Mouse (Mus musculus) kidney, adult 2 months (tissue): ENCODE results near the gene Cyp2d11. TPM values are rescaled to one million over a fixed set of nuclear protein-coding genes. Genes with fewer than 3 reads are reported as not detected.
A peak's percentile ranks its signal among the peaks of the same experiment; 100 is the strongest.

Experiments
- DNase-seq: peaks from one replicate; pipeline ENCODE4 v3.0.0; 2021
- H3K27ac ChIP-seq: fragments of 200-500 bp; 2 replicates; pipeline ENCODE4 v1.5.1; 2012; ENCODE audit warnings: low read depth, low read length, control low read depth, inconsistent platforms; ENCODE audit not compliant: insufficient read depth
- H3K27me3 ChIP-seq: fragments of 200-500 bp; replicated peaks from 2 replicates; pipeline ENCODE4 v1.6.1; 2012; ENCODE audit warnings: mild to moderate bottlenecking, moderate library complexity, low read length, inconsistent platforms; ENCODE audit not compliant: control insufficient read depth, insufficient read depth
- H3K36me3 ChIP-seq: fragments of 200-500 bp; 2 replicates; pipeline ENCODE4 v1.6.1; 2012; ENCODE audit warnings: mild to moderate bottlenecking, moderate library complexity, low read length, inconsistent platforms; ENCODE audit not compliant: control insufficient read depth, insufficient read depth
- H3K4me1 ChIP-seq: fragments of 200-500 bp; 2 replicates; pipeline ENCODE4 v1.6.1; 2011; ENCODE audit warnings: low read length; ENCODE audit not compliant: control insufficient read depth, insufficient read depth
- H3K4me3 ChIP-seq: fragments of 200-500 bp; 2 replicates; pipeline ENCODE4 v1.5.1; 2011; ENCODE audit warnings: mild to moderate bottlenecking, low read depth, low read length, control low read depth; ENCODE audit not compliant: insufficient read depth
- CTCF ChIP-seq: fragments of 200-500 bp; conservative IDR thresholded peaks from 2 replicates; pipeline ENCODE4 v1.5.1; 2011; ENCODE audit warnings: low read depth, mild to moderate bottlenecking, control low read depth, low read length, moderate library complexity, mixed read lengths; ENCODE audit not compliant: insufficient read depth, insufficient read length
- POLR2A ChIP-seq: fragments of 200-500 bp; IDR thresholded peaks from one replicate; pipeline ENCODE4 v1.6.1; 2011; ENCODE audit warnings: low read depth, low read length, control low read depth
- WGBS: fragments of 180-500 bp; shearing (Covaris S2); methylation state at CpG from one replicate; pipeline ENCODE4 v1.1.7; 2018; 5-methylcytosine and 5-hydroxymethylcytosine counted together
- polyA plus RNA-seq: library from polyadenylated mRNA; depleted of rRNA; stranded (reverse); fragments of >200 nt; gene quantifications from 2 replicates; pipeline ENCODE4 v1.2.3, GENCODE M21; 2012

Gene Cyp2d11
- polyA plus RNA-seq, 1 experiment = not detected

DNA sequence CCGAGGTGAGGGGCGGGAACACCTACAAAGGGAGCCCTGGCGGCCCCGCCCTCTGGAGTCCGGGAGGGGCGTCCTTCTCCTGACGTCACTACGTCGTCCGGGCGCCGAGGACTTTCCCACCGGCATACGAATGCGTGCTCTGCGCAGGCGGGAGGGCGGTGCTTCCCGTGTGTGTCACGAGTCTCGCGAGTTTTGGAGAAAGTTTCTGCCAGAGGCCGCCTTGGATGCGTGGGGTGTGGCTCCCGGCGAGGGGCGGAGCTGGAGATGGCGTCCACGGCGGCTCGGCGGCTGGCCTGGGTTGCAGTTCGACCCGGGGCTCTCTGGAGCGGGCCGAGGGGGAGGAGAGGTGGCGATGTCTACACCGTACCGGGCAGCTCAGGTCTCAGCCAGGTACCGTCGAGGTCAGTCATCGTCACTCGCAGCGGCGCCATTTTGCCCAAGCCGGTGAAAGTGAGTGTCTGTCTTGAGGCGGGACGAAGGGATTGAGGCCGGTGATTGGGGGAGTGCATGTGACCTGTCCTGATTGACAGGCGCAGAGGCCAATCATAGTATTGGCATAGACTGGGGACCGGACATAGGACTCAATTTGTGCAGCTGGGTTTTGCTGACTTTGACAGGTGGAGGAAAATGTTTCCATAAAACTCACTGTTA is 47.9 kb downstream of the Cyp2d11 start:
- Histone ChIP-seq H3K4me1 (peaks cover 29% of the 10 kb centered on the region), H3K27ac (peak overlapping the region; percentile 92), H3K36me3 (peaks cover 3% of the 10 kb centered on the region; the same call in 1 of the 2 replicates), H3K4me3 (peak overlapping the region; percentile 77), H3K27me3 (no peaks in the 10 kb centered on the region)
- under 1% methylated on average over 51 of the region's 51 CpGs for WGBS
- peak; percentile 99 for DNase-seq
- TF ChIP-seq CTCF (no peak), POLR2A (peak; percentile 30)

DNA sequence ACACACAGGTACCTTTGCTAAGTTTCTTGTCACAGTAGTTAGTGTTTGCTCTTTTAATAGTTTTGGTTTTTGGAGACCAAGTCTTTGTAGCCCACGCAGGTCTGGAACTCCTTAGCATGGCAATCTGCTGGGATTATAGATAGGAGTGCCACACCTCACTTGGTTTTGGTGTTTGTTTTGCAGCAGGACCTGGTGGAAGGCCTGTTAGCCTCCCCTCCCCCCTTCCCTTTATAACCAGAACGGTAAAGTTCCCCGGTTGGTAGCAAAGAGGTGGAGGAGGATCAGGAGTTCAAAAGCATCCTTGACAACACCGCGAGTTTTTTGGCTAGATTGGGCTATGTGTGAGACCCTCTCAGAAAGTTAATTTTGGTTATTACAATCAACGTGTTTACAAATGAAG is 48.9 kb downstream of the Cyp2d11 start:
- Histone ChIP-seq H3K36me3 (peaks cover 3% of the 10 kb centered on the region; the same call in 1 of the 2 replicates), H3K4me3 (no peak overlapping the region), H3K27me3 (no peaks in the 10 kb centered on the region), H3K4me1 (peaks cover 24% of the 10 kb centered on the region), H3K27ac (no peak overlapping the region)
- 88% methylated on average over 6 of the region's 6 CpGs for WGBS
- TF ChIP-seq POLR2A = no peak
- no peak for TF ChIP-seq CTCF
- DNase-seq = no peak

GRCm38 (mm10) chr15:82343368-82344287 is 50.2 kb downstream of the Cyp2d11 start:
- peak; percentile 86 for DNase-seq
- TF ChIP-seq POLR2A (no peak), CTCF (no peak)
- peaks cover 17% of the 10 kb centered on the region for H3K4me1 ChIP-seq
- WGBS = 66% methylated on average over 27 of the region's 27 CpGs
- no peaks in the 10 kb centered on the region for H3K27me3 ChIP-seq
- H3K27ac ChIP-seq = peak overlapping the region; percentile 33; the same call in 1 of the 2 replicates
- no peak overlapping the region for H3K4me3 ChIP-seq
- H3K36me3 ChIP-seq = no peaks in the 10 kb centered on the region

DNA sequence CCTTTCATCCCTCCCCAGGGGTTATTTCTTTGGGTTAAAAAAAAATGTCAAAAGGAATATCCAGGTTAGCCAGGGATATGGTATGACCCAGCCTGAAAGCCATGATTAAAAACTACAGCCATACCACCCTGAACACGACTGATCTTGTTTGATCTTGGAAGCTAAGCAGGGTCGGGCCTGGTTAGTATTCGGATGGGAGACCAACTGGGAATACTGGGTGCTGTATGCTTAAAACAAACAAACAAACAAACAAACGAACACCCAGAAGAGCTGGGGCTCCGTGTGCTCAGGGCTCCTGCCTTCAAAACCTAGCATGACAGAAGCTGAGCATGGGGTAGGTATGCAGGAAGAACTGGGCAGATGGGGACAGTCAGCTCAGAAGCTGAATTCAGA is 51.3 kb downstream of the Cyp2d11 start:
- H3K36me3 ChIP-seq = no peaks in the 10 kb centered on the region
- H3K27me3 ChIP-seq = no peaks in the 10 kb centered on the region
- no peak overlapping the region for H3K4me3 ChIP-seq
- H3K4me1 ChIP-seq = peaks cover 16% of the 10 kb centered on the region; the same call in 1 of the 2 replicates
- WGBS = 85% methylated on average over 5 of the region's 5 CpGs
- H3K27ac ChIP-seq = no peak overlapping the region
- no peak for TF ChIP-seq CTCF
- no peak for DNase-seq

GRCm38 (mm10) chr15:82341675-82342542 is 51.9 kb downstream of the Cyp2d11 start:
- Histone ChIP-seq H3K36me3 (no peaks in the 10 kb centered on the region), H3K4me1 (peaks cover 16% of the 10 kb centered on the region; the same call in 1 of the 2 replicates), H3K27ac (no peak overlapping the region), H3K27me3 (no peaks in the 10 kb centered on the region), H3K4me3 (no peak overlapping the region)
- DNase-seq = no peak
- WGBS = 77% methylated on average over 15 of the region's 15 CpGs
- TF ChIP-seq POLR2A (no peak), CTCF (no peak)

GRCm38 (mm10) chr15:82341036-82341501 is 52.8 kb downstream of the Cyp2d11 start:
- WGBS = 9% methylated on average over 39 of the region's 40 CpGs
- peak; percentile 40 for DNase-seq
- TF ChIP-seq CTCF (no peak), POLR2A (no peak)

More at GRCm38 (mm10) chr15:82341036-82341501, 52.8 kb downstream of the Cyp2d11 start:
- H3K4me1 ChIP-seq = peaks cover 16% of the 10 kb centered on the region; the same call in 1 of the 2 replicates
- no peak overlapping the region for H3K27ac ChIP-seq
- H3K4me3 ChIP-seq = peak overlapping the region; percentile 15; the same call in 1 of the 2 replicates
- H3K27me3 ChIP-seq = no peaks in the 10 kb centered on the region
- H3K36me3 ChIP-seq = no peaks in the 10 kb centered on the region
